Mouse (Mus musculus) embryonic fibroblast, embryonic 13.5 days (primary cell): ENCODE measurements around the gene Galr2.

Source experiments
- CTCF ChIP-seq: IDR thresholded peaks from 2 replicates; pipeline ENCODE4 v1.5.1; 2011; ENCODE audit warnings: mild to moderate bottlenecking, control low read depth, low read length, moderate library complexity, borderline replicate concordance; ENCODE audit not compliant: insufficient read depth
- POLR2A ChIP-seq: IDR thresholded peaks from 2 replicates; pipeline ENCODE4 v1.6.1; 2011; ENCODE audit warnings: low read depth, mild to moderate bottlenecking, control low read depth, low read length, moderate library complexity

DNA sequence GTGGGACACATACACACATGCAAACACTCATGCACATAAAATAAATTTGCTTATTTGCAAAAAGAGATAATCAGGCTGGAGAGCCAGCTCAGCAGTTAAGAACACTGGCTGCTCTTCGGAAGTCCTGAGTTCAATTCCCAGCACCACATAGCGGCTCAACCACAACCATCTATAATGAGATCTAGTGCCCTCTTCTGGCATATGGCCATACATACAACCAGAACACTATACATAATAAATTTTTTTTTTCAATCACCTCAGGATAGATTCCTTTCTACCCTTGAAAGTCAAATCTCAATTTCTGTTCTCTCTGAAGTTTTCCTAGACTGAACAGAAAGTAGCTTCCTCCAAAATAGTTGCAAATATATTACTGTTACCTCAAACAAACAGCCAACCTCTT, 24.7 kb downstream of the Galr2 start:
- TF ChIP-seq CTCF (no peak), POLR2A (no peak)
